Mouse (Mus musculus) T-helper 2 cell (primary cell): ENCODE measurements around the gene Fer1l4.

Source experiments
- in situ Hi-C: fragments of 300-600 bp; cut with MboI, MseI; formaldehyde crosslinking; loops from one replicate; pipeline ENCODE4 v1.15.1; 2025; ENCODE audit warnings: high pct_unique_total_duplicates

The Fer1l4 gene

DNA sequence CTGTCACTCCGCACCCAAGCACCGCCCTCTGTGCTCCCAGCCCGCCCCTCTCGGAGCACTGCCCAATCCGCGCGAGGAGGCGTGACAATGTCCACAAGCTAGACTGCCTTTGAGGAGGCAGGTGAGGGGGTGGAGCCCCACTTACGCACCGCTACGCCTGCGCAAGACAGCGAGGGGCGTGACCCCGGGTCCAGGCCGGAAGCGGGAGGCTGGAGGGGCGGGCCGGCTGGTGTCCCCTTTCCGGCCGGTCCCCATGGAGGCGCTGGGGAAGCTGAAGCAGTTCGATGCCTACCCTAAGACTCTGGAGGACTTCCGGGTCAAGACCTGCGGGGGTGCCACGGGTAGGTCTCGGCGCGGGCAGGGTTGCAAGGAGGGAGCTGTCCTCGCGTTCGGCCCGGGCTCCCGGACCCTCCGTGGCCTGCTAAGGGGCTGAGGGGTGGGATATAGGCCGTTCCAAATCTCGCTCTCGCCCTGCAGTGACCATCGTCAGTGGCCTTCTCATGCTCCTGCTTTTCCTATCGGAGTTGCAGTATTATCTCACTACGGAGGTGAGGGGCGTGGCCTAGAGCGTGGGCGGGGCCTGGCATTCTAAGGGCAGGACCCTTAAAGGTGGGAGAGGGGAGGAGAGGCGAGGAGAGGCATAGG lies 44.7 kb downstream of the Fer1l4 start, which contains the start of the genes 6430550D23Rik and Ergic3:
Gene 6430550D23Rik (minus strand): TSS at position 90 of the 645 bp plus-strand sequence.
Gene Ergic3 (plus strand): TSS at position 158 of the 645 bp plus-strand sequence.
- in situ Hi-C loops = loop anchor here (5.0 kb wide), 1 partner anchor 81 kb away; no protein-coding TSS in a partner anchor

- in situ Hi-C loops = loop anchor here (5.0 kb wide), 1 partner anchor 78 kb away; no protein-coding TSS in a partner anchor
Observed at GRCm38 (mm10) chr2:156005393-156005792, 47.4 kb downstream of the Fer1l4 start.

DNA sequence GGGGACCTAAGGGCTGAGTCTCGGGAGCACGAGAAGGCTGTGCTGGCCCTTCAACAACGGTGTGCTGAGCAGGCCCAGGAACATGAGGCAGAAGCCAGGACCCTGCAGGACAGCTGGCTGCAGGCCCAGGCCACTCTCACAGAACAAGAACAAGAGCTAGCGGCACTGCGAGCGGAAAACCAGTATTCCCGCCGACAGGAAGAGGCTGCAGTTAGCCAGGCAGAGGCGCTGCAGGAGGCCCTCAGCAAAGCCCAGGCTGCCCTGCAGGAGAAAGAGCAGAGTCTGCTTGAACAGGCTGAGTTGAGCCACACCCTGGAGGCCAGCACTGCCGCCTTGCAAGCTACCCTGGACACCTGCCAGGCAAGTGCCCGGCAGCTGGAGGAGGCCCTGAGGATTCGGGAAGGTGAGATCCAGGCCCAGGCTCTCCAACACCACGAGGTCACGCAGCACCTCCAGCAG lies 60.9 kb downstream of the Fer1l4 start:
- in situ Hi-C loops = no loop called here

DNA sequence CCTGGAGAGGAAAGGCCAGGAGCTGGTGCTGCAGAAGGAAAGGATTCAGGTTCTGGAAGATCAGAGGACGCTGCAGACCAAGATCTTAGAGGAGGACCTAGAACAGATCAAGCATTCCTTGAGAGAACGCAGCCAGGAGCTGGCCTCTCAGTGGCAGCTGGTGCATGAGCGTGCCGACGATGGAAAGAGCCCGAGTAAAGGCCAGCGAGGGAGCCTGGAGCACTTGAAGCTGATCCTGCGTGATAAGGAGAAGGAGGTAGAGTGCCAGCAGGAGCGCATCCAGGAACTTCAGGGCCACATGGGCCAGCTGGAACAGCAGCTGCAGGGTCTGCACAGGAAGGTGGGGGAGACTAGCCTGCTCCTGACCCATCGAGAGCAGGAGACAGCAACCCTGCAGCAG lies 61.6 kb downstream of the Fer1l4 start:
- in situ Hi-C loops = no loop called here

DNA sequence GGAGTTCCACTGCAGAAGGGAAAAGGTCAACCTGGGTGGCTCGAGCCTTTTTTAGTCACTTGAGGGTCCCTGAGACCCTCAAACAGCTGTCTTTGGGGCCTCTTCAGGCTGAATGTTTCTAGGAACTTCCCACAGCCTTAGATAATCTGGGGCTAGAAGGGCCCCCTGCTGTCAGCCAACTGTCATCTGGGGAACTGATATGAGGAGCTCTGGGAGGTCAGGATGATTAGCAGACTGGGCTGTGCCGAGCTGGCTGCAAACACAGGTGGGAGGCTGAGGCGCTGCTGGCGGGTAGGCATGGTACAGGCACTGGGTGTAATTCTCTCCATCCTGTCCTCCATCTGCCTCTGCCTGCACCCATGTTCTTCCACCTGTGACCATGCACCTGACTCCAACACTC lies 63.7 kb downstream of the Fer1l4 start:
- in situ Hi-C loops = no loop called here

DNA sequence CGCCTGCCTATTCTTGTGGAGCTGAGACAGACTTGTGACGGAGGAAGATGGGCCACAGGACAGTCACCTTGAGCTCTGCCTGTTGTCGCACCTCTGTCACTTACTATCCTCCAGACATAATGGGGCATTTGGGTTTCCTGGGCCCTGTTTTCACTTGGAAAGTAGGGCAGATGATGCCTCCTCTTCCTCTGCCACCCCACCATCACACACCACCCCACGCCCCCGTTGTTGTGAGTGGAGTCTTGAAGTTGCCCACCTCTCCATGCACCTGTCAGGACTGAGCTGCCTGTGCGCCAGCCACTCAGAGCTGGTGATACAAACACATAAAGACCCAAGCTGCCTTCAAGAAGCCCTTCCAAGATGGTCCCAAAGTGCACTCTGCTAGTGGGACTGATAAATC lies 65.6 kb downstream of the Fer1l4 start:
- in situ Hi-C loops = no loop called here

DNA sequence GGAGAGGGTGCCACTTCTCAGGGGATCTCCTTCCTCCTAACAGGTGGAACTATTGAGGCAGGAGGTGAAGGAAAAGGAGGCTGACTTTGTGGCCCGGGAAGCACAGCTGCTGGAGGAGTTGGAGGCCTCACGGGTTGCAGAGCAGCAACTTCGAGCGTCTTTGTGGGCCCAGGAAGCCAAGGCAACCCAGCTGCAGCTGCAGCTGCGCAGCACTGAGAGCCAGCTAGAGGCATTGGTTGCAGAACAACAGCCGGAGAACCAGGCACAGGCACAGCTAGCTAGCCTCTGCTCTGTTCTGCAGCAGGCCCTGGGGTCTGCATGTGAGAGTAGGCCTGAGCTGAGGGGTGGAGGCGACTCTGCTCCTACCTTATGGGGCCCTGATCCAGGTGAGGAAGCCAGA lies 67.0 kb downstream of the Fer1l4 start:
- in situ Hi-C loops = no loop called here

- in situ Hi-C loops = no loop called here
Observed at GRCm38 (mm10) chr2:155979328-155979991, 73.3 kb downstream of the Fer1l4 start.

GRCm38 (mm10) chr2:155974087-155974731 lies 78.5 kb downstream of the Fer1l4 start:
- in situ Hi-C loops = no loop called here

GRCm38 (mm10) chr2:155973348-155973747 lies 79.4 kb downstream of the Fer1l4 start:
- in situ Hi-C loops = no loop called here
